Mouse (Mus musculus) right cerebral cortex, postnatal 25 days (tissue): Measurements from ENCODE around the gene Car9.
"Not testable (repeated sequence)": the region's sequence is repeated elsewhere in the genome, so short reads cannot be mapped to it uniquely, and the experiment has no call there.

Experiments
- DNase-seq: peaks from one replicate; pipeline ENCODE4 v3.0.0; 2022

The Car9 gene

DNA sequence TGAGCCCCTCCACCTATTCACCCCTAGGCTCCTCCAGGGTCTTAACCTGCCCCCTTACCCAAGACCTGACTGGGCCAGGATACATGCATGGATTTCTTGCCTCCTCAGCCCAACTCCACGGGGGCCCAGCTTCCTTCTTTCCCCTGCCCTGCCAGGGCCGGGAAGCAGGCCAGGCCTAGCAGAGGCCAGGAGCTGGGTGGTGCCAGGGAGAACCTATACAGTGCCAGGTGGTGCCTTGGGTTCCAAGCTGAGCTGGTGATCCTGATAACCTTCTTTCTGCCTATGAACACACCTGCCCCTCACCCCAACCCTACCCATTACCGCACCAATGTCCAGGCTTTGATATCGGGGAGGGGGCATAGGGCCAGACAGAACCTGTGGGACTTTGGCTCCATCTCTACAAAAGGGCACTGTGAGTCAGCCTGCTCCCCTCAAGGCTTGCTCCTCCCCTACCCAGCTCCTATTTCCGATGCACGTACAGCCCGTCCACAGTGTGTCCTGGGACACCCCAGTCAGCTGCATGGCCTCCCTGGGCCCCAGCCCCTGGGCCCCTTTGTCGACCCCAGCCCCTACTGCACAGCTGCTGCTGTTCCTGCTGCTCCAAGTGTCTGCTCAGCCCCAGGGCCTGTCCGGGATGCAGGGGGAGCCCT is at the start of gene Car9:
Car9 (plus strand) TSS at position 431 of the 650 bp plus-strand sequence.
- no peak for DNase-seq

DNA sequence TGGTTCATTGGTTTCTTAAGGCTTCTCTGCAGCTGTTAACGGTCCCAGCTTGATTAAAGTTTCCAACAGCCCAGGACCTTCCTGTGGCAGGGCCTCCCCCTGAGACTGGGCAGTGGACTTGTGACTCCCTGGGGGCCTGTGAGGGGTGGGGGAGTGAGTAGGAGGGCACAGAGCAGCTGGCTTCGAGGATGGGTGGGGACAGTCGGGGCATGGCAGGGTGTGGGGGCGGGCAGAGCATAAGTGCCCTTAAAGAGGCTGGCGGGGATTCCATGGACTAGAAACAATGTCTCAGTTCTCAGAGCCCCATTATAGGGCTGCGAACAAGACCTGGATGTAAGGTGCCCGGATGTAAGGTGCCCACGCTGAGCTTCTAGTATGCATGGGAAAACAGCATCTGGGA is 49.6 kb upstream of the Car9 start:
- no peak for DNase-seq

DNA sequence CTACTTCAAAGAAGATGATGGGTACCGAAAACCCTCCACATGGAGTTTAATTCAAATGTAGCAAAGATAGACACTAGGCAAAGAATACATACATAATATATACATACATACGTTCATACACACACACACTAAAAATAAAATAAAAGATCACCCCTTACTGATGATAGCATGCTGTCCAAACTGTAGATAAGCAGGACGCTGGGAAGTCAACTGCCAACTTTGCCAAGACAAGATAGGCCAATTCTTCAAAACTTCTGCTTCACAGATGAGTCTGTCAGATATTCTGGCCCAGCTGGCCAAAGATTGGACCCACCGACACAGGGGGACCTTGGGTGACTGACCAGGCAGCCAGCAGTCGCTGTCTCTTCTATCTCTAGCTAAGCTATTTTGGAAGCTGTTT is 43.7 kb upstream of the Car9 start:
- DNase-seq = no peak

DNA sequence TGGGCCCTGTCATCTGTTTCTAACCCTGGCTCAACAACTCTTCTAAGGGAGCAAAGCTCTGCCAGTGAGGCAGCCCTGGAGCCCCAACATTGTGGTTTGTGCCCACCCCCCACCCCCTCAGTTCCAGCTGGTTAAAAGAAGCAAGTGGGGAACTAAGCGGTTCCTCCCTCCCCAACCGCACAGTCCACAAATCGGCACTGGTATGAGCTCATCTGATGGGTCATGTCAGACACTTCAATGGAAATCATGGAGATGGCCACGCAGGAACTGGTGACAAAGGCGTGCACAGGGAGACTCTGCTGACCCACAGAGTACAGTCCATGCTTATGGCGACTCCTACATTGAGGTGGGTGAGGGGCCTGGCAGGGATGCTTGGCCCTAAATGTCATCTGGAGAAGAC is 40.8 kb upstream of the Car9 start:
- no peak for DNase-seq

DNA sequence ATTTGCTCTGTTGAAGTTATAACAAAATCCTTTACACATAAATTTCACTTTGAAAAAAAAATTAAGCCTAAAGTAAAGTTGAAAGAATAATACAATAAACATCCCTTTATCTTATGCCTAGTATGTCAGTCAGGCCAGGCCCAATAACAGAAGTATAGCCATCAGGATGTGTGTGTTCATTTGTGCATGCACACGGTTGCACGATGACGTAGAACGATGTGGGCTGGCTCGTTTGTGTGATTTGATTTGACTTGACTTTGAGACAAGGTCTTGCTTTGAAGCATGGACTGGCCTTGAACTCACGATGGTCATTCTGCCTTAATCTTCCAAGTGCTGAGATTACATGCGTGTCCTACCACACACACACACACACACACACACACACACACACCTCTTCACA is 39.9 kb upstream of the Car9 start:
- no peak for DNase-seq

DNA sequence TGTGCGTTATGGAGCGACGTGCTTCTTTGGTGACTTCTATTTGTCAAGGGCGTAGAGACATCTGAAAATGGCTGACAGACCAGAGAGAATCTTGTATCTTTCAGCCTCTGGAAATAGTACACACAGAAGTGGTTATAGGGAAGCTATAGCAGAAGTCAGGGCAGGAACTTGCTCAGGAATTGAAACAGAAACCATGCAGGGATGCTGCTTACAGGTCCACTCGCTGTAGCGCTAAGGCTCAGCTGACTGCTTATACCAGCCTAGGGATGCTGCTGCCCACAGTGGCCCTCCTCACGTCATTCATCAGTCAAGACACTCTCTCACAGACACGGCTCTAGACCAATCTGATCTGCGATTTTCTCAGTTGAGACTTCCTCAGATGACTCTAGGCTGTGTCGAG is 36.5 kb upstream of the Car9 start:
- no peak for DNase-seq

DNA sequence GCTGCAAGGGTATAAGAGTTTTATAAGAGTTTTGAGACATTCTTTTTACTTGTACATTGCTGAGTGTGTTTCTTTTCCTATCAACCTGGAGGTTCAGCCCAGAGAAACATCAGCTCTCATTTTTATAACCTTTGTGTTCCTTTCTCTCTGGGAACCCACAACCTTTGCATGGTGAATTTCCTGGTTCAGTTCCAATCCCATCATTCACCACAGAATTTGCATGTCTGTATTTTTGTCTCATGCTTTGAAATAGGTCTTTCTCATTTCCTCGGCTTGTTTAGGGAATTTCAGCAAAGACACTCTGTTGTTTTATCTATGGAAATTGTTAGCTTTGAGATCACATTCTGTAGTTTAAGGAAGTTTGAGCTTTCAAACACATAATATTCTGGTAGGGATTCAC is 33.1 kb upstream of the Car9 start:
- no peak for DNase-seq

DNA sequence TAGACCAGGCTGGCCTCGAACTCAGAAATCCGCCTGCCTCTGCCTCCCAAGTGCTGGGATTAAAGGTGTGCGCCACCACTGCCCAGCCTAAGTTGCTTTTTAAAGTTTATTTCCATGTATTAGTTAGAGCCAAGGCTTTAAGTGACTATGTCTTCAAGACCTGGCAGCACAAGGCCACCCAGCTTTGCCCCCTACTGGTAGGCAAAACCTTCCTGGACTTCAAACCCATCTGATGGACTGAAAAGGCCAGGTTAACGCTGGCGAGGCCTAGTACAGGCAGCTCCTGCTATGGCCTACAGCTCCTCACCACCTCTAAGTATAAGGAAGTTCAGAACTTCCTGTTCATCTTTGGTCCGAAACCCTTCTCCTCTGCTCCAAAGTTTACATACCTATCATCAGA is 30.2 kb upstream of the Car9 start:
- no peak for DNase-seq

DNA sequence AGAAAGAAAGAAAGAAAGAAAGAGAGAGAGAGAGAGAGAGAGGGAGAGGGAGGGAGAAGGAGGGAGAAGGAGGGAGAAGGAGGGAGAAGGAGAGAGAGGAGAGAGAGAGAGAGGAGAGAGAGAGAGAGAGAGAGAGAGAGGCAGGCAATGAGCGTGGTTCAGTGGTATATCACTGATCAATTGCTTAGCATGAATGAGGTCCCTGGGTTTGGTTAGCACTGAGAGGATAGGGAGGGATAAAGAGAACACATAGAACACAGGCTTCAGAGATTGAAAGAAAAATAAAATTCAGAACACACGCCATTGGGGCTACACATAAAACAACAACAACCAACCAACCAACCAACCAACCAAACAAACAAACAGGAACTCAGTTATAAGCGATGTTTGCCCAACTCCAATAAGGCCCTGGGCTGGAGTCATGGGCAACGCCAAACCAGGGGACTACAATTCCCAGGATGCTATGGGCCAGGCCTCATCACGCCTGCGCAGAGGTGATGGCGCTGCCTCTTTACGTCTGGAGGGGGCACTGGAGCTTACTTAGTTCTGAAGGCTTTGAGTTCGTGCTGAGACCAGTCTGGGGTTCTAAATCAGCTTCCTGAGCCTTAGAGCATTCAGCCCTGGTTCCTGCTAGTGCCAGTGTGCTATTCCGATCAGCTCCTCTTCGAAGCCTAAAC is 28.8 kb upstream of the Car9 start:
- DNase-seq = peak; percentile 83

DNA sequence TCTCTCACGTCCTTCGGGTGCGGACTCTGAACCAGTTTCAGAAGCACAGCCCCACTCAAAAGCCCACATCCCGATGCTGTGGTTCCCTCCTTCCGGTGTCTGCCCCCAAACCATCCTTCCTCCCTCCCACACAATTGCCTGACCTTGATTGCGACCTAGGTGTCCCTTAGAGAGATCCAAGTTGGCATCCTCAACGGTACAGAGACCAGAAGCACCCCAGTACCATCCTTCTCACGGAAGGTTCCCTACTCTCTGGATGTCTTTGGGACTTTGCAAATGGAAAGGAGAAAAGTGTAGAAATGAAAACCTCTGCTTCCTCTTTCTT is 28.3 kb upstream of the Car9 start:
- DNase-seq = no peak

DNA sequence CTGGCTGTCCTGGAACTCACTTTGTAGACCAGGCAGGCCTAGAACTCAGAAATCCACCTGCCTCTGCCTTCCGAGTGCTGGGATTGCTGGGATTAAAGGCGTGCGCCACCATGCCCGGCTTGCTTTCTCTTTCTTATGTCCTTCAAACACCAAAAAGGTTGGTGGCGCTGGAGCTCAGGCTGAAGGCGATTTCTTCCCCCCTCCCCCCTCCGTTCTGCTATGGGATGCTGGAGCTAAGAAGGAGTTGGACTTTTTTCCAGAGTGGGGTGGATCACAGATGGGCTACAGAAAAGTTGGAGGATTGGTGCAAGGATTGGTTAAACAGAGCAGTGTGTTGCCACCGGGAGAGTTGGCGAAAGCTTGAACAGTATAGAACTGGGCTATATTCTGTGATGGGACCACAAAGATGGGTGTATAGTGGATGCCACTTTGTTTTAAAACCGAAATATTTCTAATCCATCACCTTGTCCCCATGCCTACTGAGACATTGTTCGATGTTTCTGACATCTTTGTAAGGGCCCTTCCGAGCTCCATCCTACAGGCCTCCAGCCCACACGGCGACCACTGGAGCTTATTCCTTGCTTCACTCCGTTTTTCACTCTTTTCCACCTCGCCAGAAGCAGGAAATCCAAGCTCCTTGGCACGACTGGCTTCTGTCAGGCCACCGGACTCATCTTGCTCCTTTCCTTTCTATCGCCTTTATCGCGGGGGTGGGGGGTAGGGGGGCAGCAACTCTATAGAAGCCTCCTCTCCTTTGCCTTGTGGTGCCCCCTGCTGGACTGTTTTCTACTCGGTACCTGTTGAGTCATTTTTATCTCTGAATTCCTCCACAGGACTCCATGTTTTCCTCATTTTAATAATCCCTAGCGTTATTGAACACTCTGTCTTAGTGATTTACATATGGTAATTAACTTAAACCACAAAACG is 27.6 kb upstream of the Car9 start:
- peak; percentile 18 for DNase-seq

DNA sequence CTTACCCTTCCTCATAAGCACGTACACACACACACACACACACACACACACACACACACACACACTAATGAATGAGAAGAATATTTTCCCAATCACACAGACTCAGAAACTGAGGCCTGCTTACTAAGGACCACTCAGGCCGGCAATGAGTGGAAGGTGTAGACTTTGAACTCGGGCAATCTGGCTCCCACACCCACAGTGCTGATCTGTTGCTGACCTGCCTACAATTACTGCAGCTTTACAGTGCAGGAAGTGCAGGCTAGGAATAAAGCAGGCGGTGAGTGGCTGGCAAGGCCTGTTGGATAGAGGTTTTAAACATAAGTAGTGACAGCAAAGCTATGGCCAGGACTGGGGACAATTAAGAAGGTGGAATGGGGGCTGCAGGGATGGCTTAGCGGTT is 25.8 kb upstream of the Car9 start:
- DNase-seq = no peak

DNA sequence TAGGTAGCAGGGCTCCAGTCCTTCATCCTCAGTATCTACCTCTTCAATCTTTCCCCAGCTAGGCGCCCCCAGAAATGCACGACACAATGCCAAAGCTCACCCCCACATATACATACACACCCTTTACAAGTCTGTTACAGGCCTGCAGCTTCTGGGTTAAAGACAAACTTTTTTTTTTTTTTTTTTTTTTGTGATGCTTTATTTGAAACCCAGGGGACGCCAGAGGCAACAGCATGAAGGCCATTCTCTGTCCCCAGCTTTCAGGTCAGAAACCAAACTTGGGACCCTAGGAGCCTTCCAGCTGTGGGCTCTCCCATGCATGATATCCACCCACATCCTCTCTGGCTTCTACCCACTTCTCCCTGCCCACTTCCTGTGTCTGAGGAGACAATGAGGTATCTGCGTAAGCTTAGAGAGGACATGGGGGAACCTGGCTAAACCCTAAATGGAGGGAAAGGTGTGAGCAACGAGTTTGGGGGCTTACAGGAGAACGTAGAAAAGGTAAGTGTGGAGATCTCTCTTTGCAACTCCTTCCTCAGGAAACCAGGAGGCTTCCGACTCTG is 24.8 kb upstream of the Car9 start:
- DNase-seq = no peak

DNA sequence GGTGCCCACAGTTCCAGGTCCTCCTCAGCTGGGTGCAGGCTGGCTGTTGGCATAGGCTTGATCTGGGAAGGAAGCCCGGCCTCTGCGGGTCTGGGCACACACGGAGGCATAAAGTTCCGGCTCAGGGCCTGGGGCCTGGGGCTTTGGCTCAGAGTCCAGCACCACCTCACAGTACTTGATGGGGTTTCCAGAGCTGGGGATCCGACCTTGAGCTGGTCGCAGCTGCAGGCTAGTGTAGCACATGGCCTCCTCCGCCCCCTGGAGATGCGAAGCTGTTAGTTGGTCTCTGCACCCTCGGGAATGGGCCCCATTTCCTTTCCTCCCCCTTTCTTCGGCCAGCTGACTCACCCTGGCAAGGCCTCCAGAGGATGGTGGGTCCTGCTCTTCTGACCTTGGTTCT is 24.2 kb upstream of the Car9 start:
- DNase-seq = no peak

DNA sequence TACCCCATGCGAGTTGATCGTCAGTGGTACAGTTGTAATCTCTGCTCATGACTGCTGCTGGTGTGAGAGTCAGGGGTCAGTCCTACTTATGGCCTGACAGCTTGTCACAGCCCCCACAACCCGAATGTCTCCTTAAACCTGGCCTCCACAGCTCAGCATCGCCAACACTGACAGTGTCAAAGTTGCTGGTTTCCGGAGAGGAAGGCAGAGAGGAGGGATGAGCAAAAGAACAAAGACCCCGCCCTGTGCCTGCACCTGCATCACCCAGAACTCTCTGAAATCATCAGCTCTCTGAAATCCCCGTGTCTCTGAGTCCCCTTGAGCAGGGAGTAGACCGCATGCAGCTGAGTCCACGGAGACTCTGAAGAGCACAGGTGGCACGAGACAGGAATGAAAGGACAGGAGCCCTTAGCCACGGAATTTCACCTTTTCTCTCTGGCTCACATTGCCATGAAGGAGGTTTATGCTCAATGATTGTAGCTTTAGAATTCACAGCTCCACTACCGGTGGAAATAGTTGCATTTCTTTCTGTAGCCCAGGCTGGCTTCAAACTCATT is 23.2 kb upstream of the Car9 start, which contains the start of gene Sit1:
Sit1 (minus strand) TSS at position 200 of the 557 bp plus-strand sequence.
- no peak for DNase-seq

DNA sequence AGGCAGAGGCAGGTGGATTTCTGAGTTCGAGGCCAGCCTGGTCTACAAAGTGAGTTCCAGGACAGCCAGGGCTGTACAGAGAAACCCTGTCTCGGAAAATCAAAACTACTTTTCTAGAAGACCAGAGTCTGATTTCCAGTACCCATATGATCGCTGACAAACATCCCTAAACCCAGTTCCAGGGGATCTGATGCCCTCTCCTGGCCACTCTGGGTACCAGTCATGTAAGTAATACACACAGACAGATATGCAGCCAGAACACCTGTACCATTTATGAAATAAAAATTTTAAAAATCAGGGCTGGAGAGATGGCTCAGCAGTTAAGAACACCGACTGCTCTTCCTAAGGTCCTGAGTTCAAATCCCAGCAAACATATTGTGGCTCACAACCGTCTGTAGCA is 21.1 kb upstream of the Car9 start:
- not testable (repeated sequence) for DNase-seq

DNA sequence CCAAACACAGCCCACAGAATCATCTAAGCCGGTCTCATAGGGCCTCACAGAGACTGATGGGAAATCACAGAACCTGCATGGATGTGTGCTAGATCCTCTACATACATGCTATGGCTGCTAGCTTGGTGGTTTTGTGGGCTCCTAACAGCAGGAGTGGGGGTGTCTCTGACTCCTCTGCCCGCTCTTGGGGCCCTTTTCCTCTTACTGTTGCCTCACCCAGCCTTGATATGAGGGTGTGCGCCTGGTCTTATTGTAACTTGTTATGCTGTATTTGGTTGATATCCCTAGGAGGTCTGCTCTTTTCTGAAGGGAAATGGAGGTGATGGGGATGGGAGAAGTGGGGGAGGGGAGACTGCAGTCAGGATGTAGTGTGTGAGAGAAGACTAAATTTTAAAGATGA is 17.2 kb upstream of the Car9 start:
- DNase-seq = no peak

DNA sequence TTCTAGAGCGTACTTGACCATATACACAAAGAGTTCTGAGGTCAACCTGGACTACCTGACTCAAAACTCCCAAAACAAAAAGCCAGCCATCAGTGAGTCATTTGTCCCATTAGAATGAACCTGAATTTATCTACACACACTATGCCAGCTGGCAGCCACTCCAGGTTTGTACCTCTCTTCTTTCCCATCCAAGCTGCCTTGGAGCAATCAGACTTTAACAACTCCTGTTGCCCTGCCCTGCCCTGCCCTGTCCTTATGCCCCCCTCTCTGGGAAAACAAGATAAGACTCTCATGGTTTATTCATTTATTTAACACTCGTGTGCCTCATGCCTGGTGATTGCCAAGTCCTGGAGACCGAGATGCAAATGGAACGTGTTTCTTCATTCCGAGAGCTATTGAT is 16.0 kb upstream of the Car9 start:
- DNase-seq = no peak

DNA sequence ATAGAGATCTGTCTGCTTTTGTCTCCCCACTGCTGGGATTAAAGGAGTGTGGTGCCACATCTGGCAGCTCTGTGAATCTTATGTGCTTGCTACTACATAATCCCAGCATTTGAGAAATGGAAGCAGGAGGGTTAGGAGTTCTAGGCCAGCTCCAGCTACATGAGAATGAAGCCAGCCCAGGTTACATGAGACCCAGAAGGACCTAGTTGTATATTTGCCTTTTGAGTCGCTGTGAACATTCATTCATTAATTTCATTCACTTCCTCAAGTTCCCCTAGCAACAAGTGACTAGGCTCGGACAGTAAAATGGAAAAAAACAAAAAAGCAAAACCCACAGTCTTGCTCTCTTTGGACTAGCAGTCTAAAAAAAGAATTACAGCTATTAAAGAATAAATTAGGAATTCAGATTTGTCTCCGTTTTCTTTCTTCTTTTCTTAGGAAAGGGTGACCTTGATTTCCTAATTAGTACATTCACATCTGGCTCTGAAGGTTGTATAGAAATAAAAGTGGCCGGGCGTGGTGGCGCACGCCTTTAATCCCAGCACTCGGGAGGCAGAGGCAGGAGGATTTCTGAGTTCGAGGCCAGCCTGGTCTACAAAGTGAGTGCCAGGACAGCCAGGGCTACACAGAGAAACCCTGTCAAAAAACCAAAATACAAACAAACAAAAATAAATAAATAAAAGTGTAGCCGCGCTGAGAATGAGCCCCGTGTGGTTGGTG is 14.5 kb upstream of the Car9 start:
- DNase-seq = no peak

DNA sequence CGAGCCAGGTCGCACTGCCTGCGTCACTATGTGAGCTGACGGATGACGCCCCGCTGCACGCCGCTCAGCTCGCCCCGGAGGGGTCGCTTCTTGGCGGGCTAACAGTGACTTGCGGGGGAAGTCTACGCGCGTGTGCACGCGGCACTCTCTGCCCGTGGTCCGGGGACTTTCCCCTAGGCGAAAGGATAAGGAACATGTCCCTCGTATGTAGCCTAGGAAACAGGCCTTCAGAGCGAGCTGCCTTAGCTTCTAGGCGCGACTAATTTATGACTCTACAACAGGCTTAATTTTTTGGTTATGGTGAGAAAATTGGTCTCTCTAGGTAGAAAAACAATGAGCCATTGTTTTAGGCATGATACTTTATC is 14.0 kb upstream of the Car9 start, which contains the start of gene Ccdc107:
Ccdc107 (plus strand) TSS at position 80 of the 365 bp plus-strand sequence.
- DNase-seq = peak; percentile 92

DNA sequence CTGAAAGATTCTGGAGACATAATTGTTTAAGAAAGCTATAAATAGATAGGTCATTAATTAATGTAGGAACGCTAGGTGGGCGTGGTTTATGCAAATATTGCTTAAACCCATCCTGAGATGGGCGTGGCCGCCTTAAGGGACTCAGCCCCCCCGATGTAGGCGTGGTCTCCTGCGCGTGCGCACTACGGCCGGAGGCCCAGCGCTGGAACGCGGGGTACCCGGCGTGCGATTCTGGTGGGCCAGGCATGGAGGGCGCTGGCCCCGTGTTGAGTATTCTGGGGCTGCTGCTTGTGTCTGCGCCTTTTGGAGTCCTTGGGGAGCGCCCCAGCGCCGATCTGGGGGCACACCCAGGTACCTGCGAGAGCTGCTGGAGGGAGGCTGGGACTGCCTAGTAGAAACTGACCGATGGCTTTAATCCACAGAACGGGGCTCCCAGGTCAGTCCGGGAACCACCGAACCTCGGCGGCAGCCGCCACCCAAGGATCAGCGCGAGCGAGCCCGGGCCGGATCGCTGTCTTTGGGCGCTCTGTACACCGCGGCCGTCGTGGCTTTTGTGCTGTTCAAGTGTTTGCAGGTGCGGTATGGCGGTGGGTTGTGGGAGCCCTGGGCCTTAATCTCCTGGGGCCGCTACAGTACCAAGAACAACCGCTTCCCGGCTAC is 13.4 kb upstream of the Car9 start:
- peak; percentile 95 for DNase-seq

DNA sequence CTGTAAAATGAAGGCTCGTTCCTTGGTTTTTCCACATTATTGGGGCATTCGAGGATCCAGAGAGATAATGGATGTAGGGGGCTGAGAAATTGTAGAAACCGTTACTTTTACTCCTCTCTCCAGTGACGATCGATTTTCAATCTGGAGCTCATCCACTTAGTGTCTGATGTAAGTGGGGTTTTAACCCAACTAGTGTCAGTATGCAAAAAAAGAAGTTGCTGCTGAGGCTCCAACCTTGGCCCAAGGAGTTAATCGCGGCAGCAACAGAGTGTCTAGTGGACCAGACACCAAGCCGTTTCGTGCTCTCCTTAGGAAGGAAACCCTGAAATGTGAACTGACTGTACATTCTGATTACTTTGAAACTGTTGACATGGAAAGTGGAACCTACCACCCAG is 12.9 kb upstream of the Car9 start:
- no peak for DNase-seq
